Mouse (Mus musculus) forebrain, embryonic 16.5 days (tissue): ENCODE results near the gene Eml6. TPM values are rescaled to one million over a fixed set of nuclear protein-coding genes. Genes with fewer than 3 reads are reported as not detected.

Experiments
- ATAC-seq: fragments of 200-750 bp; cut with Nextera tagmentation; 2 replicates; pipeline ENCODE4 v1.8.0; 2017; ENCODE audit warnings: mild to moderate bottlenecking, moderate library complexity
- H3K27ac ChIP-seq: fragments of 300-500 bp; sonication (generic); 2 replicates; pipeline ENCODE4 v1.5.1; 2014; ENCODE audit warnings: low read length, control low read depth
- H3K27me3 ChIP-seq: fragments of 300-500 bp; sonication (generic); replicated peaks from 2 replicates; pipeline ENCODE4 v1.6.1; 2014; ENCODE audit warnings: low read length; ENCODE audit not compliant: control insufficient read depth, insufficient read depth
- H3K36me3 ChIP-seq: fragments of 300-500 bp; sonication (generic); 2 replicates; pipeline ENCODE4 v1.6.1; 2014; ENCODE audit not compliant: control insufficient read depth, insufficient read depth
- H3K4me1 ChIP-seq: fragments of 300-500 bp; sonication (generic); replicated peaks from 2 replicates; pipeline ENCODE4 v1.6.1; 2014; ENCODE audit warnings: low read length; ENCODE audit not compliant: control insufficient read depth, insufficient read depth
- H3K4me2 ChIP-seq: fragments of 300-500 bp; sonication (generic); 2 replicates; pipeline ENCODE4 v1.6.1; 2014; ENCODE audit warnings: mild to moderate bottlenecking, low read length, control low read depth
- H3K4me3 ChIP-seq: fragments of 300-500 bp; sonication (generic); replicated peaks from 2 replicates; pipeline ENCODE4 v1.5.1; 2014; ENCODE audit warnings: mild to moderate bottlenecking, low read length, control low read depth
- H3K9ac ChIP-seq: fragments of 300-500 bp; sonication (generic); replicated peaks from 2 replicates; pipeline ENCODE4 v1.6.1; 2014; ENCODE audit warnings: low read depth, low read length, control low read depth
- H3K9me3 ChIP-seq: fragments of 300-500 bp; sonication (generic); 2 replicates; pipeline ENCODE4 v1.6.1; 2016; ENCODE audit warnings: low read length; ENCODE audit not compliant: control insufficient read depth
- WGBS: fragments of 180-500 bp; shearing (Covaris S2); extraction: QIAGEN DNeasy Blood & Tissue Kit; methylation state at CpG from one replicate; pipeline ENCODE4 v1.1.7; 2014; 5-methylcytosine and 5-hydroxymethylcytosine counted together
- polyA plus RNA-seq: library from polyadenylated mRNA; unstranded; fragments of >200 nt; fragmentation: Nextera tagmentation; extraction: Ambion mirVana; gene quantifications from 2 replicates; pipeline ENCODE4 v1.2.1, GENCODE M21; 2015

Eml6 gene
- polyA plus RNA-seq, 1 experiment from 2014 or later = 5.6 TPM

- peaks cover 5% of the 10 kb centered on the region for H3K4me1 ChIP-seq
- H3K4me2 ChIP-seq = no peak overlapping the region
- 54% methylated on average over 1 of the region's 1 CpGs for WGBS
- H3K27ac ChIP-seq = no peak overlapping the region; the same call in 1 of the 2 replicates
- H3K36me3 ChIP-seq = no peaks in the 10 kb centered on the region
- no peak overlapping the region for H3K4me3 ChIP-seq
- no peaks in the 10 kb centered on the region for H3K9me3 ChIP-seq
- H3K9ac ChIP-seq = no peak overlapping the region
- no peaks in the 10 kb centered on the region for H3K27me3 ChIP-seq
- 0 out of 2 replicates have a peak, but pooled peaks have one; percentile 39 for ATAC-seq
These were observed 300.2 kb downstream of the Eml6 start for GRCm38 (mm10) chr11:29725610-29726009.

GRCm38 (mm10) chr11:29725167-29725566 is 300.7 kb downstream of the Eml6 start:
- no peaks in the 10 kb centered on the region for H3K27me3 ChIP-seq
- H3K4me1 ChIP-seq = peaks cover 5% of the 10 kb centered on the region
- no peak overlapping the region for H3K9ac ChIP-seq
- ATAC-seq = no peak
- no peak overlapping the region for H3K27ac ChIP-seq
- H3K4me2 ChIP-seq = no peak overlapping the region
- no peaks in the 10 kb centered on the region for H3K9me3 ChIP-seq
- H3K36me3 ChIP-seq = no peaks in the 10 kb centered on the region
- H3K4me3 ChIP-seq = no peak overlapping the region

GRCm38 (mm10) chr11:29724213-29724612 is 301.6 kb downstream of the Eml6 start:
- WGBS = 93% methylated on average over 2 of the region's 2 CpGs
- ATAC-seq = no peak
- Histone ChIP-seq H3K27ac (no peak overlapping the region), H3K4me1 (peaks cover 5% of the 10 kb centered on the region), H3K4me2 (no peak overlapping the region), H3K9me3 (no peaks in the 10 kb centered on the region), H3K36me3 (no peaks in the 10 kb centered on the region), H3K9ac (no peak overlapping the region), H3K27me3 (no peaks in the 10 kb centered on the region), H3K4me3 (no peak overlapping the region)

GRCm38 (mm10) chr11:29719597-29719996 is 306.2 kb downstream of the Eml6 start:
- Histone ChIP-seq H3K27me3 (no peaks in the 10 kb centered on the region), H3K9me3 (no peaks in the 10 kb centered on the region), H3K4me1 (peaks cover 8% of the 10 kb centered on the region; the same call in 1 of the 2 replicates), H3K9ac (no peak overlapping the region), H3K36me3 (no peaks in the 10 kb centered on the region), H3K4me3 (no peak overlapping the region), H3K4me2 (no peak overlapping the region), H3K27ac (no peak overlapping the region)
- ATAC-seq = no peak
- 73% methylated on average over 1 of the region's 1 CpGs for WGBS

GRCm38 (mm10) chr11:29718541-29718940 is 307.3 kb downstream of the Eml6 start:
- H3K27me3 ChIP-seq = no peaks in the 10 kb centered on the region
- WGBS = 68% methylated on average over 6 of the region's 6 CpGs
- no peak overlapping the region for H3K4me3 ChIP-seq
- no peak overlapping the region for H3K27ac ChIP-seq
- H3K36me3 ChIP-seq = no peaks in the 10 kb centered on the region
- H3K4me2 ChIP-seq = no peak overlapping the region
- H3K4me1 ChIP-seq = peaks cover 8% of the 10 kb centered on the region; the same call in 1 of the 2 replicates
- ATAC-seq = no peak
- no peak overlapping the region for H3K9ac ChIP-seq
- H3K9me3 ChIP-seq = no peaks in the 10 kb centered on the region

GRCm38 (mm10) chr11:29715499-29715898 is 310.3 kb downstream of the Eml6 start:
- ATAC-seq = no peak
- H3K4me1 ChIP-seq = peaks cover 5% of the 10 kb centered on the region; the same call in 1 of the 2 replicates
- H3K36me3 ChIP-seq = peaks cover 2% of the 10 kb centered on the region; the same call in 1 of the 2 replicates
- H3K4me3 ChIP-seq = no peak overlapping the region
- no peak overlapping the region for H3K27ac ChIP-seq
- H3K4me2 ChIP-seq = no peak overlapping the region
- WGBS = 87% methylated on average over 3 of the region's 3 CpGs
- no peaks in the 10 kb centered on the region for H3K27me3 ChIP-seq
- no peaks in the 10 kb centered on the region for H3K9me3 ChIP-seq
- no peak overlapping the region for H3K9ac ChIP-seq

- Histone ChIP-seq H3K4me3 (no peak overlapping the region), H3K9me3 (no peaks in the 10 kb centered on the region), H3K27me3 (no peaks in the 10 kb centered on the region), H3K4me2 (no peak overlapping the region), H3K4me1 (peaks cover 5% of the 10 kb centered on the region; the same call in 1 of the 2 replicates), H3K27ac (no peak overlapping the region), H3K36me3 (peaks cover 2% of the 10 kb centered on the region; the same call in 1 of the 2 replicates), H3K9ac (no peak overlapping the region)
- 0 out of 2 replicates have a peak, but pooled peaks have one; percentile 54 for ATAC-seq
- WGBS = 89% methylated on average over 2 of the region's 2 CpGs
These were observed 311.0 kb downstream of the Eml6 start for GRCm38 (mm10) chr11:29714789-29715188.

GRCm38 (mm10) chr11:29714114-29714513 is 311.7 kb downstream of the Eml6 start:
- no peak overlapping the region for H3K27ac ChIP-seq
- H3K9me3 ChIP-seq = no peaks in the 10 kb centered on the region
- no peak overlapping the region for H3K4me3 ChIP-seq
- WGBS = 88% methylated on average over 7 of the region's 7 CpGs
- H3K4me1 ChIP-seq = peaks cover 5% of the 10 kb centered on the region; the same call in 1 of the 2 replicates
- no peak overlapping the region for H3K4me2 ChIP-seq
- no peaks in the 10 kb centered on the region for H3K27me3 ChIP-seq
- no peak for ATAC-seq
- H3K9ac ChIP-seq = no peak overlapping the region
- H3K36me3 ChIP-seq = peaks cover 2% of the 10 kb centered on the region; the same call in 1 of the 2 replicates

- no peak overlapping the region for H3K27ac ChIP-seq
- H3K9me3 ChIP-seq = no peaks in the 10 kb centered on the region
- no peak overlapping the region for H3K4me3 ChIP-seq
- peaks cover 24% of the 10 kb centered on the region for H3K36me3 ChIP-seq
- H3K27me3 ChIP-seq = no peaks in the 10 kb centered on the region
- ATAC-seq = no peak
- H3K4me2 ChIP-seq = no peak overlapping the region
- H3K4me1 ChIP-seq = no peaks in the 10 kb centered on the region; the same call in 1 of the 2 replicates
- H3K9ac ChIP-seq = no peak overlapping the region
These were observed 316.3 kb downstream of the Eml6 start for GRCm38 (mm10) chr11:29709512-29709911.

GRCm38 (mm10) chr11:29706845-29707244 is 319.0 kb downstream of the Eml6 start:
- ATAC-seq = no peak
- peaks cover 5% of the 10 kb centered on the region for H3K4me1 ChIP-seq
- H3K4me2 ChIP-seq = no peak overlapping the region
- no peak overlapping the region for H3K9ac ChIP-seq
- H3K36me3 ChIP-seq = peaks cover 24% of the 10 kb centered on the region
- WGBS = 85% methylated on average over 4 of the region's 4 CpGs
- H3K9me3 ChIP-seq = no peaks in the 10 kb centered on the region
- H3K4me3 ChIP-seq = no peak overlapping the region
- no peaks in the 10 kb centered on the region for H3K27me3 ChIP-seq
- H3K27ac ChIP-seq = no peak overlapping the region
